Mouse (Mus musculus): ENCODE data around the gene Mettl16.

Gene Mettl16

GRCm38 (mm10) chr11:74845784-74846183 is 75.2 kb downstream of the Mettl16 start:
- DNase-seq (ENCODE audit: low read depth) = peak; percentile 56

GRCm38 (mm10) chr11:74847919-74848521 is 77.4 kb downstream of the Mettl16 start:
- peak; percentile 88 for DNase-seq (ENCODE audit: low read depth)

GRCm38 (mm10) chr11:74850998-74851661 is 80.5 kb downstream of the Mettl16 start:
- DNase-seq (ENCODE audit: low read depth) = no peak

GRCm38 (mm10) chr11:74857756-74858155 is 87.1 kb downstream of the Mettl16 start:
- no peak for DNase-seq (ENCODE audit: low read depth)

- DNase-seq (ENCODE audit: low read depth) = no peak
These were observed 91.5 kb downstream of the Mettl16 start for GRCm38 (mm10) chr11:74862129-74862528.

GRCm38 (mm10) chr11:74863471-74863870 is 92.8 kb downstream of the Mettl16 start:
- no peak for DNase-seq (ENCODE audit: low read depth)

- DNase-seq (ENCODE audit: low read depth) = no peak
These were observed 93.8 kb downstream of the Mettl16 start for GRCm38 (mm10) chr11:74864421-74864820.

- no peak for DNase-seq (ENCODE audit: low read depth)
These were observed 94.6 kb downstream of the Mettl16 start for GRCm38 (mm10) chr11:74865252-74865651.

GRCm38 (mm10) chr11:74866640-74867039 is 96.0 kb downstream of the Mettl16 start:
- DNase-seq (ENCODE audit: low read depth) = no peak

- DNase-seq (ENCODE audit: low read depth) = no peak
These were observed 96.6 kb downstream of the Mettl16 start for GRCm38 (mm10) chr11:74867181-74867580.

GRCm38 (mm10) chr11:74868046-74868760 is 97.6 kb downstream of the Mettl16 start:
- no peak for DNase-seq (ENCODE audit: low read depth)

GRCm38 (mm10) chr11:74869603-74870002 is 99.0 kb downstream of the Mettl16 start:
- DNase-seq (ENCODE audit: low read depth) = no peak

GRCm38 (mm10) chr11:74870544-74870943 is 99.9 kb downstream of the Mettl16 start:
- DNase-seq (ENCODE audit: low read depth) = no peak

GRCm38 (mm10) chr11:74870991-74871622 is 100.5 kb downstream of the Mettl16 start:
- no peak for DNase-seq (ENCODE audit: low read depth)

GRCm38 (mm10) chr11:74874630-74875029 is 104.0 kb downstream of the Mettl16 start:
- DNase-seq (ENCODE audit: low read depth) = no peak

GRCm38 (mm10) chr11:74876801-74877200 is 106.2 kb downstream of the Mettl16 start:
- no peak for DNase-seq (ENCODE audit: low read depth)
